Mouse (Mus musculus): ENCODE data around the gene Stxbp1. TPM values are rescaled to one million over a fixed set of nuclear protein-coding genes. Genes with fewer than 3 reads are reported as not detected.

Stxbp1 gene
- polyA plus RNA-seq, 1 experiment from 2014 or later, result 315 TPM

DNA sequence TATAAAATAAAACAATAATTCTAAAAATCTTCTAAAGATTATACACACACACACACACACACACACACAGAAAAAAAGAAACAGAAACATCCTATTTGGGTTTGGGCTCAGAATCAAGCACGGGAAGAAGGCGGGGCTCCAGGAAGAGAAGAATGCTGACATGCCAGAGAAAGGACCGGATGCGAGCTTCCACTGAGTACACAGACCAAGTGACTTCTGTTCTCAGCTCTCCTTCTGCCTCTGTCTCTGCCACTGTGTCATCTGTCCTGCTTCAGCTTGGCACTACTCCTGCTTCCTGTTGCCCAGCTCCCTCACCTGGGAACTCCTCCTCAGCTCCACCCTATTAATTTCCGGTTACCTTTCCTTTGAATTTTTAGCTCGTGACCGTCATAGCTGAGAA lies 12.5 kb downstream of the Stxbp1 start:
- ATAC-seq (ENCODE audit: low FRiP score), result no peak
- Histone ChIP-seq H3K4me2 (no peak overlapping the region), H3K27me3 (replicated peaks) (no peaks in the 10 kb centered on the region), H3K27ac (replicated peaks) (peak overlapping the region; percentile 60; the same call in 1 of the 2 replicates), H3K9ac (replicated peaks) (no peak overlapping the region), H3K4me3 (replicated peaks) (no peak overlapping the region), H3K36me3 (0 out of 2 replicates have a peak, but pooled peaks cover 3% of the 10 kb centered on the region), H3K4me1 (peaks cover 11% of the 10 kb centered on the region), H3K9me3 (replicated peaks) (no peaks in the 10 kb centered on the region)
- WGBS, result 66% methylated on average over 7 of the region's 7 CpGs

DNA sequence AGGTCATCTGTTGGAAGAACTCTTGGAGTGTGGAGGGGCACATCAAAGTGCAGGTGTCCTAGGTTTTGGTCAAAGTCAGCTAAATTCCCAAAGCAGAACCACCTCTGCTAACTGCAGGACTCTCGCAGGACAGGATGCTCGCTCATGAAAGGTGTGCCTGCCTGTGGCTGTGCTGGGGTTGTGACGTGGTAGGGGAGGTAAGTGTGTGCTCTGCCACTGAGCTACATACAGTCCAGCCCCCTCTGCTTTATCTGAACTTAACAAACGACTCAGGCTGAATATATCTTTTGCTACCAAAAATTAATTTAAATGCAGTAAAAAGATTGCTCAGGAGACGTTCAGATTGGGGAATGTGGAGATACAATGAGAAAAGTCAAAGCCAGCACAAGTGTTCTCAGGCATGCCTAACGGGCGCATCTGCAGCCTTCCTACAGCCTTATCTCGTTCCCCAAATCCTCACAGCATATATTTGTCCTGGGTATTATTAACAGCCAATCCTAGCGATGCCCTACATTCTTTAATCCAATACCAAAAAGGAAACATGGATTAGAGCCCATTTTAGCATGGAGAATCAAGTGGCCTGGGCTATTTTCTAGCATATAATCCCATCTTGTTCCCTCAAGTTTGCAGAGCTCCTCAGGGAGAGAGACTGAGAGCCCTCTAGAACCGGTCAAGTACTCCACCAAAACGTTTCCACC lies 17.9 kb downstream of the Stxbp1 start:
- H3K4me1 ChIP-seq, result peaks cover 5% of the 10 kb centered on the region
- ATAC-seq (ENCODE audit: low FRiP score), result no peak
- no peak overlapping the region for H3K9ac ChIP-seq (replicated peaks)
- 80% methylated on average over 11 of the region's 11 CpGs for WGBS
- no peak overlapping the region for H3K27ac ChIP-seq (replicated peaks)
- H3K36me3 ChIP-seq, result no peaks in the 10 kb centered on the region
- no peaks in the 10 kb centered on the region for H3K9me3 ChIP-seq (replicated peaks)
- H3K4me3 ChIP-seq (replicated peaks), result no peak overlapping the region
- H3K4me2 ChIP-seq, result no peak overlapping the region
- no peaks in the 10 kb centered on the region for H3K27me3 ChIP-seq (replicated peaks)

- Histone ChIP-seq H3K9me3 (replicated peaks) (no peaks in the 10 kb centered on the region), H3K27me3 (replicated peaks) (no peaks in the 10 kb centered on the region), H3K4me1 (peaks cover 16% of the 10 kb centered on the region), H3K4me2 (no peak overlapping the region), H3K36me3 (peaks cover 12% of the 10 kb centered on the region), H3K4me3 (replicated peaks) (no peak overlapping the region), H3K27ac (replicated peaks) (no peak overlapping the region), H3K9ac (replicated peaks) (no peak overlapping the region)
- WGBS, result 84% methylated on average over 6 of the region's 6 CpGs
- ATAC-seq (ENCODE audit: low FRiP score), result no peak
Measured at GRCm38 (mm10) chr2:32825796-32826195, 21.2 kb downstream of the Stxbp1 start.

DNA sequence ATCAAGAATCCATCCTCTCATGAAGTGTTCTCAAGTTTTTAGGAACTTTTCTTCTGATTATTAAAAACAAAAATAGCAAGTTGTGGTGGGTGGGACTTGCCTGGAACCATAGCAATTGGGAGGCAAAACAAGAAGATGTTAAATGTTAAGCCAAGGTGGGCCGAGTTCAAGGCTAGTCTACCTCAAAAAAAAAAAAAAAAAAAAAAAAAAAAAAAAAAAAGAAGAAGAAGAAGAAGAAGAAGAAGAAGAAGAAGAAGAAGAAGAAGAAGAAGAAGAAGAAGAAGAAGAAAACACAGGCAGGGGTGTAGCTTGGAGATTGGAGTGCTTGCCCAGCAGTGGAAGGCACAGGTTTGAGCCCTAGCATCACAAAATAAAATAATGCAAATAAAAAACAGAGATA lies 22.3 kb downstream of the Stxbp1 start:
- Histone ChIP-seq H3K4me2 (no peak overlapping the region), H3K27ac (replicated peaks) (no peak overlapping the region), H3K36me3 (peaks cover 22% of the 10 kb centered on the region), H3K9ac (replicated peaks) (no peak overlapping the region), H3K4me1 (peaks cover 16% of the 10 kb centered on the region), H3K9me3 (replicated peaks) (no peaks in the 10 kb centered on the region), H3K27me3 (replicated peaks) (no peaks in the 10 kb centered on the region), H3K4me3 (replicated peaks) (no peak overlapping the region)
- no peak for ATAC-seq (ENCODE audit: low FRiP score)
- WGBS, result 94% methylated on average over 1 of the region's 1 CpGs

DNA sequence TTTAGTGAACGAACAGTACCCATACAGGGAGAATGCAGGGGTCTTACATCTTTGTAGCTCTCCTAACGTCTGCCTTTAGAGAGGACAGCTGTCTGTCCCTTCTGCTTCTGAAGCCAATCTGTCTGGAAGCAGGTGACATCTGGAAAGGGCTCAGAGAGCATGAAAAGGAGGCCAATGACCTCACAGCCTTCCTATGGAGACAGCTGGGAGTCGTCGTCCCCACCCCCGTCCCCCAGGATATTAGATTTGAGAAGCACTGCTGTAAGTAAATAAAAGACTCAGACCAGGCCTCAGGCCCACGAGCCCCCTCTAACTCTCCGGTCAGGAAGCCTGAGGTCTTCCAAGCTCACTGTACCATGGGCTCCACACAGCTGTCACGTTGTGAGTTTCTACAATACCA lies 22.9 kb downstream of the Stxbp1 start:
- WGBS, result 29% methylated on average over 8 of the region's 8 CpGs
- no peak for ATAC-seq (ENCODE audit: low FRiP score)
- Histone ChIP-seq H3K4me1 (peaks cover 16% of the 10 kb centered on the region), H3K36me3 (peaks cover 27% of the 10 kb centered on the region), H3K9me3 (replicated peaks) (no peaks in the 10 kb centered on the region), H3K4me3 (replicated peaks) (no peak overlapping the region), H3K9ac (replicated peaks) (no peak overlapping the region), H3K27ac (replicated peaks) (0 out of 2 replicates have a peak overlapping the region, but pooled peaks have one; percentile 23), H3K27me3 (replicated peaks) (no peaks in the 10 kb centered on the region), H3K4me2 (no peak overlapping the region)

DNA sequence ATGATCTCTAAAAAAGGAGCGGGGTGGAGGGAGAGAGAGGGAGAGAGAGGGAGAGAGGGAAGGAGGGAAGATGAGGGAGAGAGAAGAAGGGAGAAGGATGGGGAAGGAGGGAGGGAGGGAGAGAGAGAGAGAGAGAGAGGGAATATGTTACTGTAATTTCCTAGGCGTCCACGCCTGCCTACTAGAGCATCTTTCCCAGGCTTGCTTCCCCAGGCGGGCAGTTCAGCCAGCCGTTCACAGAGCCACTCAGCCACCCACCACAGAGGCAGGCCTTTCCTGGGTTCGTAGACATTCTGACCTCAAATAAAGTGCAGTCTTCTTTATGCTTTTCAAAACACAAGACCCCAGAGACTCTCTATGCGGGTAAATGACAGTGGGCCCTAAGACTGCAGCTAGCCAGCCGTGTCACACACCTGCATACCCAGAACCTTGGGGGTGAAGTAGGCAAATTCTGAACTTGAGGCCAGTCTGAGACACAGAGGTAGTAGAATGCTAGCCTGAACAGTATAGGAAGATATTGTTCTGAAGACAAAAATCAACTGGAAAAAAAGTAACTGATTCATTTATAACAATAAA lies 23.4 kb downstream of the Stxbp1 start:
- H3K36me3 ChIP-seq, result peaks cover 30% of the 10 kb centered on the region
- no peaks in the 10 kb centered on the region for H3K27me3 ChIP-seq (replicated peaks)
- no peak overlapping the region for H3K27ac ChIP-seq (replicated peaks)
- no peak overlapping the region for H3K4me3 ChIP-seq (replicated peaks)
- peaks cover 16% of the 10 kb centered on the region for H3K4me1 ChIP-seq
- no peak for ATAC-seq (ENCODE audit: low FRiP score)
- H3K9ac ChIP-seq (replicated peaks), result no peak overlapping the region
- no peak overlapping the region for H3K4me2 ChIP-seq
- WGBS, result 47% methylated on average over 8 of the region's 8 CpGs
- H3K9me3 ChIP-seq (replicated peaks), result no peaks in the 10 kb centered on the region

DNA sequence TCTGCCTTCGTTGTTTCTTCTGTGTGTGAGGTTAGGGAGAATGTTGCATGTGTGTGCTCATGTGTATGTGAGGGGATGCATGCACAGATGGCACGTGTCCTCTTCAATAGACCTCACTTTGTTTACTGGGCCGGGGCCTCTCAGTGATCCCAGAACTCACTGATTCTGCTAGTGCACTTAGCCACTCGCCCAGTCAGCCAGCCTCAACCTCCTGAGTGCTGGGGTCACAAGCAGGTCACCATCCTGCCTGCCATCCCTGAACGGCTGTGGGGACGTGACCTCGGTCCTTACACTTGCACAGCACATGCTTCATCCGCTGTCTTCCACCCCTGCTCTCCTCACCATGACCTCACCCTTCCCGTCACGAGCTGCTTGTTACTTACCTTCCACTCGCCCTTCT lies 23.9 kb downstream of the Stxbp1 start:
- H3K4me3 ChIP-seq (replicated peaks), result no peak overlapping the region
- H3K9ac ChIP-seq (replicated peaks), result no peak overlapping the region
- H3K4me1 ChIP-seq, result peaks cover 16% of the 10 kb centered on the region
- H3K4me2 ChIP-seq, result no peak overlapping the region
- no peaks in the 10 kb centered on the region for H3K27me3 ChIP-seq (replicated peaks)
- H3K36me3 ChIP-seq, result peaks cover 34% of the 10 kb centered on the region
- no peaks in the 10 kb centered on the region for H3K9me3 ChIP-seq (replicated peaks)
- H3K27ac ChIP-seq (replicated peaks), result no peak overlapping the region
- ATAC-seq (ENCODE audit: low FRiP score), result no peak
- WGBS, result 37% methylated on average over 11 of the region's 11 CpGs

DNA sequence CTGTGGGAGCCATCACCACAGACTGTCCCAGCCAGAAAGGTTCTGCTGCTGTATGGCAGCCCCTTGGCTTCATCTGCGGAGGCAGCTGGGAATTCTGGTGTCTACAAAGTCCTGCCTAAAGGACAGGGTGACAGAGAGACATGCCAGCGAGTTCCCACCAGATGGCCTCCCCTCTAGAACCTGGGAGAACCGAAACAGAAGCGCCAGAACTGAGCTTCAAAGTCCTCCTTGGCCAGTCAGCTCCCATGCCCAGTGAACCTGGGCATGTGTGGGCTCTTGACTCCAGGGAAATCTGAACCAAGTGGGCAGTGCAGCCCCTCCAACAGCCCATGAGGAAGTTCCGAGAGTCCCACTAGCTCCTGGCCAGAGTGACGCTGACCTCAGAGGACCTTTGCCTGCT lies 24.4 kb downstream of the Stxbp1 start:
- Histone ChIP-seq H3K27me3 (replicated peaks) (no peaks in the 10 kb centered on the region), H3K27ac (replicated peaks) (no peak overlapping the region), H3K4me1 (peaks cover 16% of the 10 kb centered on the region), H3K4me3 (replicated peaks) (no peak overlapping the region), H3K9me3 (replicated peaks) (no peaks in the 10 kb centered on the region), H3K36me3 (peaks cover 40% of the 10 kb centered on the region), H3K4me2 (no peak overlapping the region), H3K9ac (replicated peaks) (no peak overlapping the region)
- 79% methylated on average over 6 of the region's 6 CpGs for WGBS
- ATAC-seq (ENCODE audit: low FRiP score), result no peak

DNA sequence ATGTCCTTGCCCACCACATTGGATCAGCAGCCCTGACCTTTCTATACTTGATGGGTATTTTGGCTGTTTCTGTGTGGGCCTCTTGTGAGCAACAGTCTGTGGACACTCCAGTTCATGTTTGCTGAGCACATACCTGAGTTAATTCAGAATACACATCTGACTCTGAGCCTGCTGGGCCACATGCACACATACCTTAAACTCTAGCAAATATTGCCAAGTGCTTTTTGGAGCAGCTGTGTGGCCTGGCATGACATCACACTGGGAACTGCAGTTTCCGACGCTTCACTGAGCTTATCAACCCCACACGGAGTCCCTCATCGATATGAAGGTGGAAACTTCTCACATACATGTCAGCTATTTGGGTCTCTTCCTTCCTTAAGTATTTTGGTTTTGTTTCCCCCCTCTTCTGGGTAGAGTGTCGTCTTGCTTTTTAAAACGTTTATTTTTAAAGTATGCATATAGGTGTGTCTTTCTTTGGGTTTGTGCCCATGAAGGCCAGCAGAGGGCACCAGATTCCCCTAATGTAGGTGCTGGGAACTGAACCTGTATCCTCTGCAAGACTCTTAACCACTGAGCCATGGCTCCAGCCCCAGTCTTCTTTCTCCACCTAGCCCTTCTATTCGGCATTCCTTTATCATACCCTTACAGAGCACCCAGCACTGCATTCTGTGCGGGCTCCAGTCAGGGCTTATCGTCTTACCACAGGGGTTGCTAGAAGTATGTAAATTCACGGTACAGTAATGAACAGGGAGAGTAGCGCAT lies 25.8 kb downstream of the Stxbp1 start:
- H3K9me3 ChIP-seq (replicated peaks), result no peaks in the 10 kb centered on the region
- no peaks in the 10 kb centered on the region for H3K27me3 ChIP-seq (replicated peaks)
- no peak overlapping the region for H3K9ac ChIP-seq (replicated peaks)
- no peak overlapping the region for H3K4me3 ChIP-seq (replicated peaks)
- no peak overlapping the region for H3K27ac ChIP-seq (replicated peaks)
- no peak for ATAC-seq (ENCODE audit: low FRiP score)
- WGBS, result 67% methylated on average over 11 of the region's 11 CpGs
- H3K4me2 ChIP-seq, result no peak overlapping the region
- peaks cover 23% of the 10 kb centered on the region for H3K4me1 ChIP-seq
- peaks cover 49% of the 10 kb centered on the region for H3K36me3 ChIP-seq

DNA sequence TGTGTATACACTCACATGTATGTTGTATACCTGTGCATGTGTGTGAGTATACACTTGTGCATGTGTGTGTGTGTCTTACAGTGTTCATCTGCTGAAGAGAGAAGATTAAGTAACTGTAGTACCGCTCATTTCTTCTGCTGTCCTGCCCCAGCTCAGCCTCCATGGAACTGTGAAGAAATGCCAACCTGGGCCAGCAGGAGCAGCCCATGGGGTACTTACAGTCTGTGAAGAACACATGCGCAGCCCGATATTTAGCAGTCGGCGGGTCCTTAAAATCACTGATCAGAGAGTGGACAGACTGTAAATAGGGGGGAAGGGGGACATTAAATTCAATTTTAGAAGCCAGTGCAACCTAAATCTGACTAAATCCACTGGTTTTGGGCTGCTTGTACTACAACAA lies 28.8 kb downstream of the Stxbp1 start:
- H3K4me3 ChIP-seq (replicated peaks), result no peak overlapping the region
- ATAC-seq (ENCODE audit: low FRiP score), result no peak
- H3K27me3 ChIP-seq (replicated peaks), result no peaks in the 10 kb centered on the region
- no peak overlapping the region for H3K4me2 ChIP-seq
- WGBS, result 91% methylated on average over 5 of the region's 5 CpGs
- no peaks in the 10 kb centered on the region for H3K9me3 ChIP-seq (replicated peaks)
- H3K36me3 ChIP-seq, result peaks cover 74% of the 10 kb centered on the region
- no peak overlapping the region for H3K27ac ChIP-seq (replicated peaks)
- H3K4me1 ChIP-seq, result peaks cover 10% of the 10 kb centered on the region
- no peak overlapping the region for H3K9ac ChIP-seq (replicated peaks)

DNA sequence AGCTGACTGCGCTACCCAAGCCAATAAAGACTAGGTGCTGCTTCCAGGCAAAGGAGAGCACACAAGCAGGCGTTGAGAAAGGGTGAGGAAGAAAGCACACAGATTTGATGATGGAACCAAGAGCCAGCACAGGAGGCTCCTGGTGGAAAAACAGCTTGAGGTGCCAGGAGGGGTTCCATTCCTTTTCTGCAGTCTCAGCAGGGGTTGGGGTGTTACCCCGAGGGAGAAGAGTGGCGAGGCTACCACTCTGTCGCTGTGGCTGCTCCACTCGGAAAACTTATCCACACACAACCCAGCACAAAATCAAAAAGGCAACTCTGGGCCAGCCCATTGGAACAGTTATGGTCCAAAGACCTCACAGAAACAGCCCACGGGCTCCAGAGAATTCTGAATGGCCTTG lies 29.5 kb downstream of the Stxbp1 start:
- WGBS, result 66% methylated on average over 7 of the region's 7 CpGs
- Histone ChIP-seq H3K27ac (replicated peaks) (0 out of 2 replicates have a peak overlapping the region, but pooled peaks have one; percentile 18), H3K4me3 (replicated peaks) (no peak overlapping the region), H3K9ac (replicated peaks) (no peak overlapping the region), H3K9me3 (replicated peaks) (no peaks in the 10 kb centered on the region), H3K36me3 (peaks cover 80% of the 10 kb centered on the region), H3K4me2 (no peak overlapping the region), H3K4me1 (peaks cover 7% of the 10 kb centered on the region; the same call in 1 of the 2 replicates), H3K27me3 (replicated peaks) (no peaks in the 10 kb centered on the region)
- no peak for ATAC-seq (ENCODE audit: low FRiP score)

Data from neural tube, embryonic 15.5 days (tissue).